Mouse (Mus musculus): ENCODE data around the gene Il24.

Gene Il24

GRCm38 (mm10) chr1:130854819-130855218, 32.4 kb downstream of the Il24 start:
- DNase-seq (ENCODE audit: low spot score in 2 of 2): no peak

- DNase-seq (ENCODE audit: low spot score in 2 of 2): no peak
Observed at GRCm38 (mm10) chr1:130850405-130850804, 36.8 kb downstream of the Il24 start.

- no peak for DNase-seq (ENCODE audit: low spot score in 2 of 2)
Observed at GRCm38 (mm10) chr1:130849530-130850214, 37.6 kb downstream of the Il24 start.

- no peak for DNase-seq (ENCODE audit: low spot score in 2 of 2)
Observed at GRCm38 (mm10) chr1:130844516-130844915, 42.7 kb downstream of the Il24 start.

- no peak for DNase-seq (ENCODE audit: low spot score in 2 of 2)
Observed at GRCm38 (mm10) chr1:130841621-130842020, 45.6 kb downstream of the Il24 start.

- no peak for DNase-seq (ENCODE audit: low spot score in 2 of 2)
Observed at GRCm38 (mm10) chr1:130840599-130841379, 46.5 kb downstream of the Il24 start.

- DNase-seq (ENCODE audit: low spot score in 2 of 2): peak; percentile 37 to 75
Observed at GRCm38 (mm10) chr1:130838288-130838687, 49.0 kb downstream of the Il24 start.

GRCm38 (mm10) chr1:130835161-130835936, 51.9 kb downstream of the Il24 start:
- no peak for DNase-seq (ENCODE audit: low spot score in 2 of 2)

- no peak for DNase-seq (ENCODE audit: low spot score in 2 of 2)
Observed at GRCm38 (mm10) chr1:130832230-130833149, 54.8 kb downstream of the Il24 start.

Measured in thymus, postnatal 10 days (tissue).